Mouse (Mus musculus) large intestine, adult 2 months (tissue): ENCODE measurements at regions not wholly inside any gene's neighbourhood (a gene's known extent, or its start where the extent isn't known, plus 50 kb on each side); places are given as distances from the start of the nearest gene placed in this dataset.
"Not testable (repeated sequence)": the region's sequence is repeated elsewhere in the genome, so short reads cannot be mapped to it uniquely, and the experiment has no call there.

Source experiments
- DNase-seq: peaks from one replicate; pipeline ENCODE4 v3.0.0-alpha.2; 2012; ENCODE audit warnings: low read depth, low spot score
- WGBS: fragments of 180-500 bp; shearing (Covaris S2); methylation state at CpG from one replicate; pipeline ENCODE4 v1.1.7; 2018; 5-methylcytosine and 5-hydroxymethylcytosine counted together

DNA sequence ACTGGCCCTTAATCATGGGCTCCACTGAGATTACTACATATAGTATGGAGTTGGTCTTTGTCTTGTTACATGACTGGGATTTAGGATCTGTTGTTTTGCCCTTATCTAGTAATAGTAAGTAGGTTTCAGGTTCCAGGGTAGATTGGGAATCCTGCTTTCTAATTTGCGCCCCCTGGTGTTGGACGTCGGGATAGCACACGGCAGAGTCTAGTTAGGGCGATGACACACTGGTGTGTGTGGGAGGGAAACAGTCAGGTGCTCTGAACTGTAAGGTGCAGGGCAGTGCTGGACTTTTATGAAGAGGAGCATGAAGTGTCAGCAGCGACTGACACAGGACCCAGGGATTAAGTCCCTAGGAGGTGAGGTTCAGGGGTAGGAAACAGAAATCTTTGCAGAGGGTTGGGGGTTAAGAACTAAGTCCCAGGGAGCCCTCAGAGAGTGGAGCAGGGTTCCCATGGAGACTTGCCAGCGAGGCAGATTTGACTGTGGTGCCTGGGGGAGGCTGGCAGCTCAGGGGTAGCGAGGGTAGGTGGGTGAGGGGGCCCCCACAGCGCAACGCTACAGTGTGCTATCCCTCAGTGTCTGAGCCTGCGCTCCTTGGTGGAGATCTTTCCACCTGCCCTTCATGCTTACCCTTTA is 189.2 kb downstream of the Med10 start:
- DNase-seq, result peak; percentile 1
- WGBS, result 32% methylated on average over 11 of the region's 11 CpGs

DNA sequence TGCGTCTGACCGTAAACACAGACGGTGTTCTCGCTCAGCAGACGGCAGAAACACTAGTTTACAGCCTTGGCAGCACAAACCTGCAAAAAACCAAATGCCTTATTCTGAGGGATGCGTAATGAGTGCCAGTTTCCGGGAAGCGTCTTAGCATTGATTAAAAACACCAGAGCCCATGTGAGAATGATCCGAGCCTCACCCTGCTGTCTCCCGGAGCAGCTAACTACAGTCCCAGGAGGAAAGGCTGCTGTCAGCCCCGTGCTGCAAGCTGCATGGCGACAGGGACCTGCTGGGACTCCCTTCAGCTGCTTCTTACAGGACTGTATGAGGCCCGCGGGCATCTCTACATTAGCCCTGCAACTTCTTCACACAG is 189.7 kb downstream of the Med10 start:
- DNase-seq, result no peak
- 58% methylated on average over 14 of the region's 14 CpGs for WGBS

DNA sequence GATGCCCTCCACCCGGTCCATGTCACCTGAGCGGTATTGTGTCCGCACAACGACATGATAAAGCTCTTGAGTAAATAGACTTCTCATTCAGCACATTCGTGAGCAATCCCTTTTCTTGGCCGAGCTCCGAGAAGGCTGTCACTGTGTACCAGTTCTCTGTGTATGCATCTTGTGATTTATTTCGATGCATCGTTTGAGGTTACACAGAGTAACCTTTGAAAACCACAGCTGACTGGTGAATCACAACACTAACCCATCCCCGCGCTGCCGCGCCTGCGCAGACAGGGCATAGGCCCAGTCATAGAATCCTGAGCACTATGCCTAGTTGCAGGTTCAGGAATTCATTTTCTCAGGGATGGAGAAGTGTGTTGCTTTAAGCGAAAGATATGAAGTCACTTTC is 201.4 kb downstream of the Med10 start:
- DNase-seq, result no peak
- WGBS, result 63% methylated on average over 15 of the region's 15 CpGs

DNA sequence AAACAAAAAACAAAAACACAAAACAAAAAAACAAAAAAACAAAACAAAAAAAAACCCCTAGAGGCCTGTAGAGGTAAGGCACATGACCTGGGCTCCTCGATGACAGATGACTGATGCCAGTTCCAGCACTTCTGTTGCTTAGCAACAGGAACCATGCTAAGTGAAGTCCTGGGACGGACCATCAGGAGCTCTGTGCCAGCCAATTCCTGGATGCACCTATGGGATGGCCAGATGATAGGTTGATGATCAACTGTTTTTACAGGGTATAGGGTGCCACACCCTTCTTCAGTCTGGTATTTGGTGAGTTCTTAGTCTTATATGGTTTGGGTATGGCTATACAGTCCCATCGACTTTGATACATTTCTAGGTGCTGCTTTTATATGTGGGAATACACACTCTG is 209.9 kb downstream of the Med10 start:
- no peak for DNase-seq
- 39% methylated on average over 3 of the region's 3 CpGs for WGBS

DNA sequence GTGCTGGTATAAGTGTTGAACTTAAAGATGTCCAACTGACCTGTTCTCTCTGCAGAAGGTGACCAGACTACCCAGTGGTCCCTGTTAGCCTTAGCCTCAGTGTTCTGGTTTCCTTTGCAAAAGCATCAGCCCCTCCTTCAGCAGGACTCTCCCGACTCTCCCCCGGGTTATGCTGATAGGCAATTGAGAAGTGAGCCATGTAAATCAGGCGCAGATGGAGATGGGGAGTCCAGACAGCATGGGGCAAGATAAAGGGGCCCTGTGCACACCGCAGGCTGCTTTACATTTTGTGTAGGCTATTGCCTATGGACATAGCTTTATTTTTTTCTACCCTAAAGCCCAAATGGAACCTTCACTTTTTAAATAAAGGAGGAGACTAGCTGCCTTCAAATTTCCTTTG is 213.0 kb downstream of the Med10 start:
- no peak for DNase-seq
- 69% methylated on average over 4 of the region's 4 CpGs for WGBS

DNA sequence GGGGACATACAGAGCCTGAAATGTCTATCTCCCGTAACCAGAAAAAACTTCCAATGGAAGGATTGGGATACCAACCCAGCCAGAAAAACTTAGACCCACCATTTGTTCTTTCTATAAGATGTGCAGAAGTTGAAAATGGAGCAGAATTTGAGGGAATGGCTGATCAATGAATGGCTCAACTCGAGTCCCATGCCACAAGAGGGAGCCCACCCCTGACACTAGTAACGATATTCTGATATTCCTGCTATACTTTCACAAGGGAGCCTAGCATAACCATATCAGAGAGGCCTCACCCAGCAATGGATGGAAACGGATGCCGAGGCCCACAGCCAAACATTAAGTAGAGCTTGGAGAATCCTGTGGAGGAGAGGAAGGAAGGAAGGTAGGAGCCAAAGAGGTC is 215.3 kb downstream of the Med10 start:
- 65% methylated on average over 5 of the region's 5 CpGs for WGBS
- no peak for DNase-seq

DNA sequence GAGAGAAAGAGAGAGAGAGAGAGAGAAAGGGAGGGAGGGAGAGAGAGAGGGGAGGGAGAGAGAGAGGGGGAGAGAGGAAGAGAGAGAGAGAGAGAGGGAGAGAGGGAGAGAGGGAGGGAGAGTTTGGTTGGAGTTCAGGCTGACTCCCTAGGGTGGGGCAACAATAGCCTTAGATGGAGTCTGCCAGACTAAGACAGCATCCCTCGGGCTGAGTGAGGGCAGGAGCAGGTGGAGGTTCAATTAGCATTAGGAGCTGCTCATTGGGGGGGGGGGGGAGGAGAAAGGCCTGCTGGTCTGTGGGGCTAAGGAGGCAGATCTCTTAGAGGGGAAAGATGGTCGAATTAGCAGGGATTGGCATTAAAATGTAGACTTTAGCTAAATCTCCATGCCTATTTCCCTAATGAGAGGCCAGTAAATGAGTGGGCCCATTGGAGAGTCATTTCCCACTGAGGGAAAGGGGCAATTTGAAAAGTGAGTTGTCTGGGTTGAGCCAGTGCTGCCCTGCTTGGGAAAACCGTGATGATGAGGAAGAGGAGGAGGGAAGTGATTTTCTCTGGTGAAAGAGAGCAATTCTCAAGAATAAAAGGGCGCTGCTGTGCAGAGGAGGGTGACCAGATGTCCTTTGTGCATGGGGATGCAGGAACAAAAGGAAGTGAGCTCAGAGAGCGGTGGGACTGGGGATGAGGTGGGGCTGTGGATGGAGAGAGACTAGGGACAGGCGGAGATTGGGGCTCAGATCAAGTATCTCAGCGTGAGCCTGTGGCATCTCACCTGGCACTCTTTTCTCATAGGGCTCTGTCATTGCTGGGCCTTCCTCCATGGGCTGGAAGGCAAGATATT is 218.0 kb downstream of the Med10 start:
- DNase-seq, result no peak
- WGBS, result 32% methylated on average over 7 of the region's 7 CpGs

DNA sequence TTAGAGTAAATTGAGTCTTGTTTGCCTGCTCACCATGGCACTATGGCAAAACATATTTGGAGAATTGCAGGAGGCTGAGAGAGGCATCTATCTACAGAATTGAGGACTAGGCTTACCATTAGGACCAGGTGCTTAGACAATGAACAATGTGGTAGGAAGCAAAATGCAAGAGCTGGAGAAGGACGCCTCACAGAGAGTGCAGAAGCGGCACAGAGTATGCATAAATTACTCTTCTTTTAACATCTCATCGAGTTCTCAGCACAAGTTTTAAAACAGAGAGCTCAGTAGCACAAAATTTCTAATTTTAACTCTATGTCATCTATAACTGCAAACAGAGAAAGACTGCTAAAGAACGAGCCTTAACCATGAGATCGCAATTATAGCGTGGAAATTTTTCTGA is 231.1 kb downstream of the Med10 start:
- DNase-seq, result no peak
- 80% methylated on average over 6 of the region's 6 CpGs for WGBS

DNA sequence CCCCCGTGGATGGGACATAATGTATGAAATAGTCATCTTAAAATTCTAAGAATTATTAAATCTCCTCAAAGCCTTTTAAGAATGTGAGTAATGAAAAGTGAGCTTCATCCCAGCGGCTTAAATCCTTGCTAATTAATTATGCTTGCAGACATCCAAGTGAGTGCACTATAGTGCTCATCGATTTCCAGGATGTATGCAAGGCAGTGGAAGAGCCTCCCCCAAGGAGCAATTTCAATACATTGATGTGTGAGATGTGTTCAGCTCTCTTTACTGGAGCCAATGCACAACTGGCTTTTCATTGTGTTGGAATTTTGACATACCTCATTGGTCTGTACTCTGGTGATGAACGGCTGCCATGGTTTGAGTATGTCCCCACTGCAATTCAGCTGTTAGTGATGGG is 231.6 kb downstream of the Med10 start:
- 78% methylated on average over 4 of the region's 4 CpGs for WGBS

DNA sequence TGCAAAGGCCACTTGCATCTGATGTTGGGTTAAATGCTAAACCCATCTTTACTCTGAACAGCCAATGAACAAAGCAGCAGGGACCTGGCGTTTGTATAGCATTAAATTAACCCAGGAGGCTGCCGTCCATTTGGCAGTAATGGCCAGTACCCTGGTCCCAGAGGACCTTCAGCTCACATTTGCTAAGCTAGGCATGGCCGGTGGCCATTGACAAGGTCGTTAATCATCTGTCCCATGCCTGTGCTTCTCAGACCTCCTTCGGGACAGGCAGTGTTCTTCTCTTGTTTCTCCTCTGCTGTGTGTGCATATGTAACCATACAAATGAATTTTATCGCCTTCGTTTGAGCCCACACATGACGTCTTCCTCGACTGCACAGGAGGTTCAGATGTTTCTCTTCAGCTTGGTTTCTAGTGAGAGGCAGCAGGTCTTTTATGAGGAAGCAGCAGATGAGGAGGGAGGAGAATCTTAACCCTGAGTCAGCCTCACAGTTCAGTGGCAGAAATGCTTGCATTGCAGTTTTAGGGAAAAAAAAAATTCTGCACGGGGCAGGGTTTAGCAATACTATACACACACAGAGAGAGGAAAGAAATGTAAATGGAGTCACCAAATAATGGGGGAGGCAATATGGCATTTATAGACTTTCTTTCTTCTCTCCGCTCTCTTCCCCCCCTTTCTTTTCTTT is 235.9 kb downstream of the Med10 start:
- no peak for DNase-seq
- WGBS, result 24% methylated on average over 11 of the region's 11 CpGs

More for the DNA sequence above, 231.6 kb downstream of the Med10 start:
- DNase-seq, result no peak

DNA sequence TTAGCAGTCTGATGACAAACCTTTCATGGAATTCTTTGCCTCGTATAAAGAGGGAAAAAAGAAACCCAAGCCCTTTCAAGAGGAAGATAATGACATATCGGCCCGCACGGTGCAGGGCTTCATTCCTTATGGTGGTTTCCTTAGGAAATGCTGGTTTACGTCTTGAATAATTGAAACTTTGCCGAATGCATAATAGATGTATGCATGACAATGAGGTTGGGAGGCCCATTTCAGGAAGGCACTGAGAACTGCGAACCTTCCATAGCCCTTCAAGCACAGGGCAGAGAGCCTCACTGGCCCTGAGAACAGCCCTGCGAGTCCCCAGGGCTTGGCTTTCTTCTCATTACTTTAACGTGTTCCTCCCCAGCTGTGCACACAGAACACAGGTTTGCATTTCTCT is 255.7 kb downstream of the Med10 start:
- no peak for DNase-seq
- WGBS, result 71% methylated on average over 9 of the region's 9 CpGs

DNA sequence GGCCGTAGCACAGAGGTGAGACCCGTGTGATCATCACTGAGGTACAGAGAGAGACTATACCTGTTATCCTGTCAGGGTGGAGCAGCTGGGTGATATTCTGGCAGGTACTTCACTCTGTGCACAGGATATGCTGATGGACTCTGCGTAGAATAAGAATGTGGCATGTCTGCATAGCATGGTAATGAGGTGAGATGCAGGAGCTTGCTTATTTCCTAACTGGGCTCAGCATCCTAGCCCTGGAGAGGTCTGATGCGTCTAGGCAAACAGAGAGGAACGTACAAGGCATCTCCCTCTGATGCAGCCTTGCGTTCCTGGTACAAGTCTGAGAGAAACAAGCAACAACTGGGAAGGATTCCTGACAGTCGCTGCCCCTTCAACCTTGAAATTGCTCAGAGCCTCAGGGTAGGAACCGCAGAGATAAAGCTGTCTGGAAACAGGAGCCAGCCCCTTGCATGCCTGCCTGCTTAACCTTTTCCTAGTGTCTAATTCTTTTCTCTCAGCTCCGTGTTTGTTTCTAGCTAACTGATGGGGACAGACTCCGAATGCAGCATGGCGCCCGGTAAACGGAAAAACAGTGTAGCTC is 259.3 kb downstream of the Med10 start:
- DNase-seq, result no peak
- 77% methylated on average over 13 of the region's 13 CpGs for WGBS

DNA sequence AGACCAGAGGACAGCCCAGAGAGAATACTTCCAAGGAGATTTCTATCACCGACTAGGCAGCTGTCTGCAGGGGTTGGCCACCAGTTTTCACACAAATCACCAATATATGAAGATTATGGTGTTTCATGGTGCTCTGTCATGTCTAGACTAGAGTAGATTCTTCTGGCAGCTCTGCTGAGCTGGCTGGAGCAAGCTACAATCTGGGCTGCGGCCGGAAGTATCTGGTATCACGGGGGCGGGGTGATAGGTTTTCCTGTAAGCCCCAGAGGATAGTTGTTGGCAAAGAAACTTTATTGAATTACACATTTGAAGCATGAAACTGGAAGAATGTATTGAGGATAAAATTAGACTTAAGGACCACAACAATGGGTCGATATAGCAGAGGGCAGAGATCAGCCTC is 271.5 kb downstream of the Med10 start:
- DNase-seq, result no peak
- 74% methylated on average over 6 of the region's 6 CpGs for WGBS

DNA sequence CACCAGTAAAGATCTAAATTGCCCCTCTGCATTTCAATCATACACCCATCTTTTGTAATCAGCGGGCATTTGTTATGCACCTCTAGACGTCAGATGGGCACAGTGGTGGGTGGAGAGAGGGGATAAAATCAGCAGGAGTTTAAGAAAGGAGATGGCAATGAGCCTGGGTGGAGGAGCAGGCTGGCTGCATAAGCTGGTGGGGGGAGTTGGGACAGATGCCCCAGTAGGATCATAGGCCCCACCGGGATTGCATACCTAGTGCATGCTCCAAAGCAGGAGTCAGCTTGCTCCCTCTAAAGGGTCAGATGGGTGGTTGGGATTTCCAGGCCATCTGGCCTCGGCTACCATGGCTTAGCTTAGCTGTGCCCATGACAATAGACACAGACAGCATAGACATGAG is 273.2 kb downstream of the Med10 start:
- no peak for DNase-seq
- 76% methylated on average over 4 of the region's 4 CpGs for WGBS

DNA sequence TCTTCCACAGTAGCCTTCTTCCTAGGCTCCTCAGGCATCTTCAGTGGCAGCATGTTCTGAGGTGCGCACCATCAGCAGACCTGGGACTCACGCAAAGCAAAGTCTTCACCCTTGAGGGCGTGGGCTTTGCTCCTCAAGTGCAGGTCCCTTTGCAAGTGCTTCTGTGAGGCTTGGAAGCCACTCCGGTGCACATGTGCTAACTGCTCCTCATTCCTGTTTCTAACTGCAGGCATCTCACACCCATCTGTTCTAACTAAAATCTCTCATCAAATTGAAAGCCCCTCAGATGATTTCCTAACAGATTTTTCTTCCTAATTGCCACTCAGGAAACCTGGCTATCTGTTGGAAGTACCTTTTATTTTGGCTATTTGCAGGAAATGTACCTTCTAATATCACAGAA is 278.9 kb downstream of the Med10 start:
- WGBS, result 76% methylated on average over 4 of the region's 4 CpGs
- no peak for DNase-seq

DNA sequence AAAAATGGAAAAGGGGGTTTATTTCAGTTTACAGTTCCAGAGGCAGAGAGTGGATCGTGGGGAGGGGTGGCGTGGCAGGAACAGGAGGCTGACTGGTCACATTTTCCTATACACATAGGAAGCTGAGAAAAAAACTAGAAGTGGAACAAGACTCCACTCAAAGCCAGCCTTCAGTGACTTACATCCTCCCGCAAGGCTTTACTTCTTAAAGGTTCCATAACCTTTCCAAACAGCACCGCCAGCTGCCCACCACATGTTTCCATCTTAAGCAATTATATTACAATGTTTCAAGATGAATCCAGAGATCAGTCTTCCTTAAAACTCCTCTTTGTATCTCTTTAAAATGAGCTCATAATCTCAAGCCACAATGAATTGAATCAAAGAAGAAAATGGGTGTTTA is 290.7 kb downstream of the Med10 start:
- 64% methylated on average over 4 of the region's 4 CpGs for WGBS
- no peak for DNase-seq

DNA sequence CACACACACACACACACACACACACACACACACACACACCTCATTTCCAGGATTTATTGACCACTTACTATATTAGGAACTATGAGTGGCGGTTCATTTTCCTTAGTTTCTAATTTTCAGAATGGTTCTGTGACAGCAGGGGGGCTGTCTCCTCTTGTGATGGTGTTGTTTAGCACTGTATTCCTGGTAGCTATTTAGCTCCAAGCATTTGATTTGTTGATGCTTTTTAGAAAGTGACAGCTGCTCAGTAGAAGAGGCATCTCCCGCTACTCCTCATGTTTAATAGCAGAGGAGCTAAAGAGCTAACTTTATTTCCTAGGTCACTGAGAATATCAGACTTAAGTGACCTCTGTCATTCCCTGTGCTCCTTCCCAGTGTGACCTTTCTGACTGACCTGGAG is 291.8 kb downstream of the Med10 start:
- 45% methylated on average over 2 of the region's 2 CpGs for WGBS
- DNase-seq, result no peak

DNA sequence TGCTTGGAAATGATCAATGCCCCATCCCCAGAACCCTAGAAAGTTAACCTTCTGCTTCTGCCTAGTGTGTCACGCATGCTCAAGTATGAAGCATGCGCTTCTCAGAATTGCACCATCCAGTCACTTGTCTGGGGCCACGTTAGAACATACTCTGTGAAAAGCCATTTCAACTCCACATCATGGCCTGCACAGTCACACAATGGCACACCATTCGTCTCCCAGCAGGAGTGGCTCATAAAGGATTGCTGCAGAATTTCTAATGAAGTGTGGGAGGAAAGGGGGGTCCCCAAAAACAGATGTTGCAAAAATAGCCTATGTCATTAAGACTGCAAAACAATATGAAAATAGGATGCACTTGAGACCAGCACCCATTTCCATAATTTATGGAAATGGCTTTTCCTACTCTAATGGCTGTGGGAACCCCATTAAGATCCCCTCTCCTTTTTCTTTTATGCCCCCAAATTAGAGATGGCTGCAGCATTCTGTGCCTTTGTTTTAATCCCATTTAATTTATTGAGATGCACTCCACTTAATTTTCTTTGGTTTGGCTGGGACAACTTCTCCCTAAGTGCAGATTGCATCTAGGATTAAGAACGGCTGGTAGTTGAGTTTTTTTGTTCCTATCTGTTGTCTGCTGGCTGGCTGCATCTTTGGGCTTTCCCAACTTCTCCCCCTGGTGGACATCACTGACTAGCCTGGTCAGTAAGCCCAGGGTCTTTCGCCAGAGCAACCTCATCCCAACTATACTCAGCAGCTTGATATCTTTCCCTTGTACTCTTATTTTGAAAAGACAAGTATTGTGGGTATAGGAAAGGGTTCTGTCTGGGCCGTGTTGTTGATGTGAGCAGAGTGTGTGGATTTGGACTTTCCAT is 294.5 kb downstream of the Med10 start:
- DNase-seq, result no peak
- 63% methylated on average over 7 of the region's 7 CpGs for WGBS

DNA sequence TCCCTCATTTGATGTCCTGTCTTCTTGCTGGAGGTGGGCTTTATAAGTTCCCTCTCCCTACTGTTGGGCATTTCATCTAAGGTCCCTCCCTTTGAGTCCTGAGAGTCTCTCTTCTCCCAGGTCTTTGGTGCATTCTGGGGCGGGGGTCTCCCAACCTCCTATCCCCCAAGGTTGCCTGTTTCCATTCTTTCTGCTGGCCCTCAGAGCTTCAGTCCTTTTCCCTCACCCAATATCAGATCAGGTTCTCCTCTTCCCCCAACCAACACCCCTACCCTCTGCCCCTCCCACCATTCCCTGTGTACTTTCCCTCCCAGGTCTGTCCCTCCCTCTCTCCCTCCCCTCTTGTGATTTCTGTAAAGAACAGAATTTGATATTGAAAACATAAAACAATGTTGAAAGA is 297.9 kb downstream of the Med10 start:
- DNase-seq, result not testable (repeated sequence)
- WGBS, result 61% methylated on average over 1 of the region's 1 CpGs

DNA sequence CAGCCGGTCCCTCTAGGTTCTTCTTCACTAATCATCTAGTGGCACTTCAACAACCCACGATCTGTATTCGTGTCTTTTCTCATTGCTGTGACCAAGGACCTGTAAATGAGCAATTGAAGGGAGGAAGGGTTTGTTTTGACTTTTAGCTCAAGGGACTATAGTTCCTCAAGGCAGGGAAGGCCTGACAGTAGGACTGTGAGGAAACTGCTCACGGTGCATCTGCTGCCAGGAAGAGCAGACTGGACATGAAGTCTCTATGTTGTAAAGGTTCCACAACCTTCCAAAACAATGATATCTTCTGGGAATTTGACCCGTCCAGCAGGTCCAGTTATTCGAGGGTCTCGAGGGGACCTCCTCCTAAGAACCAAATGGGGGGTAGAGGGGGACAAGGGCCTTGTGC is 300.8 kb downstream of the Med10 start:
- no peak for DNase-seq
- 77% methylated on average over 7 of the region's 7 CpGs for WGBS
